Mouse (Mus musculus): ENCODE measurements around the gene Atp7b. TPM values are rescaled to one million over a fixed set of nuclear protein-coding genes. Genes with fewer than 3 reads are reported as not detected.

Atp7b gene
- total RNA-seq (2021), result under 1 TPM in 1 of 2 experiments, not detected in 1; 0.06 TPM
- long read RNA-seq, experiment 1, result 0 reads
- long read RNA-seq, experiment 2, result 0 reads

DNA sequence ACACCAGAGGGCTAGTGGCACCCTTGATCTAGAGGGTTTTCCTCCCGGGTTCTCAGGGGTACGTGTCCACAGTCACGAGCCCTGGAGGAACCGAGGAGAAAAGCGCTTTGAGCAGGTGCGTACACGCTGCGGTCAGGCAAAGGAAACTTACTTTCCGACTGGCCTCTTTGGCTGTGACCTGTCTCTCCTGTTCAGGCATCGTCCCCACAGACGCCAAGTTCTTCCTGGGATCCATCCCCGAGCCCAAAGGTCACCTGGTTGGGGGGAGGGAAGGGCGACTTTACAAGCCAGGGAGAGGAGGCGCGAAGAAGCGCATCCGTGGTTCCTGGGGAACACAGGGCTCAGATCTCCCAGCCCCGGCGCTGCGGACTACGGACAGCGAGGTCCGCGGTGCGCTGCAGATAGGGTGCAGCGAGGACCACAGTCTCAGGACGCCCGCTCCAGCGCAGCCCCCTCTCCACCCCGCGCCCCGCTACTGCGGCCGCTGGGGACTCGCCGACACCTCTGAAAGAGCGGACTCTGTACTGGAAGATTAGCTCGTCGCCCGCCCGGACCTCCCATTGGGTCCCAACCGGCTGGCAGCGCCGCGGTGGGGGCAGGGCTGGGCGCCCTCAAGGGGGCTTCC, at the start of gene Atp7b:
Gene Atp7b (minus strand): TSS at position 485 of the 625 bp plus-strand sequence.
- Histone ChIP-seq H3K27ac (peak within 1 kb of the TSS; percentile 86), H3K4me3 (peak within 1 kb of the TSS; percentile 88)
- intact Hi-C loops (cut with DNase I), result loop anchor here (1.0 to 10.0 kb wide), 2 partner anchors 106 to 315 kb away; partner anchors contain the start of gene Nek3
- DNase-seq, result no peak
- TF ChIP-seq CTCF (IDR thresholded peaks at IDR 0.05), result no peak; the same call in 1 of the 2 replicates

DNA sequence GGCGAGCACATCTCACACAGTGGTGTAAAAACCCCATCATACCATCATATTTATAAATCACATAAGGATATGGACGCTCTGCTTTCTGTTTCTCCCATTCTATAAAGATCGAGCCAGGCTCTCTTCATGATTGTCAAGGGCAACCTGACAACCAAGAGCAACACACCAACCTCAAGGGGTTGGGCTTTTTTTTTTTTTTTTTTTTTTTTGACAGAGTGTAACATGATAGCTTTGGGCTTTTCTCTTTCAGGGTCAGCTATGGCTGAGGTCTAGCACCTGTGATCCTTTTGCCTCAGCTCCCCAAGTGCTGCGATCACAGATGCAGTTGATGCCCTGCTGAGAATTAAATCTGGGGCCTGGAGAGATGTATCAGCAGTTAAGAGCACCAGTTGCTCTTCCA, 46.9 kb upstream of the Atp7b start:
- Histone ChIP-seq H3K4me3 (no peak overlapping the region), H3K27ac (no peak overlapping the region)
- TF ChIP-seq CTCF (IDR thresholded peaks at IDR 0.05), result no peak
- DNase-seq, result no peak
- intact Hi-C loops (cut with DNase I), result no loop called here

DNA sequence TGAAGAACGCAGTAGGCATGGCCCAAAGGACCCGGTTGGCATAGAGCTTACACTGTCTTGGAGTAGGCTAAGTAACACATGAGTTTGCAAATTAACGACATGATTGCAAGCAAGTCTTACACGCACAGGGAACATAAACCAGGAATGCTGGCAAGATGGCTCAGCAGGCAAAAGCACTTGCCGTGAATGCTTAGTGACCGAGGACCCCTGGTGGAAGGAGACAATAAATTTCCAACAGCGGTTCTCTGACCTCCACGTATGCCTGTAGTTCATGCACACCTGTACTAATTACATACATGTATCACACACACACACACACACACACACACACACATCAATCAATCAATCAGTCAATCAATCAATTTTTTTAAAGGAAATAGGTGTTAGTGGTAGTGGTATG, 31.5 kb upstream of the Atp7b start:
- H3K4me3 ChIP-seq, result no peak overlapping the region

DNA sequence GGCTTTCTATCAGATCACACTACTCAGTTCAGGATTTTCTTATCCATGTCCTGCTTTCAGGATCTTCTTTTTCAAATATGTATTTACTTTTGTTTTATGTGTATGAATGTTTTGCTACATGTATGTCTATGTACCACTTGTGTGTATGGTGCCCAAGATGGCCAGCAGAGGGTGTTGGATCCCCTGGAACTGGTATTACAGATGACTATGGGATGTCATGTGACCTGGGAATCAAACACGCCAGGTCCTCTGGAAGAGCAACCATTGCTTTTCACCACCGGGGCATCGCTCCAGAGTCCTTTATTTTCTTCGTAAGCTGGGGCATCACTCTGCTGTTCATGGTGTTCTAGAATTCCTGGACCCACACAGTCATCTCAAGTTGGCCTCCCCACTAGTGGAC, 29.1 kb upstream of the Atp7b start:
- TF ChIP-seq CTCF (IDR thresholded peaks at IDR 0.05), result no peak
- intact Hi-C loops (cut with DNase I), result no loop called here

More for the DNA sequence above, 31.5 kb upstream of the Atp7b start:
- intact Hi-C loops (cut with DNase I), result no loop called here
- DNase-seq, result no peak
- no peak overlapping the region for H3K27ac ChIP-seq
- TF ChIP-seq CTCF (IDR thresholded peaks at IDR 0.05), result no peak

DNA sequence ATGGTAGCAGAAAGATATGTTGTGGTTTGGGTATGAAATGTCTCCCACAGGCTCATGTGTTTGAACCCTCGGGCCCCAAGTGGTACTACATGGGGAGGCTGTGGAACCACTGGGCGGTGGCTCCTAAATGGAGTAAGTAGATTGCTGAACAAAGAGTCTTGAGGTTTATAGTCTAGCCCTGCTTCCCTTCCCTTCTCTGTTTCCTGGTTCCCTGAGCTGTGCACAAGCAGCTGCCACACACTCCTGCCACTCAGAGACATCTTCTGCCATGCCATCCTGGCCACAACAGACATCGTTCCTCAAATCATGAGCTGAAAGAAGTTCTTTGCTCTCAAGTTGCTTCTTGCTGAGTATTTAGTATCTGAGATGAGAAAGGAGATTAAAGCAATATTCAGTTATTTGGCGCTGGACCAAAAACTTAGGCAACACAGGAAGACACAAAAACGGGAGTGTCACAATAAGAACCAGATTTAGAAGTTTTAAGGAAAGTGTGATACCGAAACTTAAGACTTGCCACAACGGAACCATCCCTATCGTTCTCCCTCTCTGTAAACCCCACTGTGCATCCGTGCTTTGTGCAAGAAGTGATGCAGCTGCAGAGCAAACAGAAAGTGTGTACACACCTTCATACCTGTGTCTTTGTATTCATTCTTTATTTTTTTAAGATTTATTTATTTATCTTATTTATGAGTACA, 19.4 kb upstream of the Atp7b start:
- no peak overlapping the region for H3K4me3 ChIP-seq
- no peak for TF ChIP-seq CTCF (IDR thresholded peaks at IDR 0.05)
- intact Hi-C loops (cut with DNase I), result no loop called here
- H3K27ac ChIP-seq, result no peak overlapping the region
- DNase-seq, result no peak

More for the DNA sequence above, 29.1 kb upstream of the Atp7b start:
- no peak for DNase-seq
- Histone ChIP-seq H3K4me3 (no peak overlapping the region), H3K27ac (no peak overlapping the region)

DNA sequence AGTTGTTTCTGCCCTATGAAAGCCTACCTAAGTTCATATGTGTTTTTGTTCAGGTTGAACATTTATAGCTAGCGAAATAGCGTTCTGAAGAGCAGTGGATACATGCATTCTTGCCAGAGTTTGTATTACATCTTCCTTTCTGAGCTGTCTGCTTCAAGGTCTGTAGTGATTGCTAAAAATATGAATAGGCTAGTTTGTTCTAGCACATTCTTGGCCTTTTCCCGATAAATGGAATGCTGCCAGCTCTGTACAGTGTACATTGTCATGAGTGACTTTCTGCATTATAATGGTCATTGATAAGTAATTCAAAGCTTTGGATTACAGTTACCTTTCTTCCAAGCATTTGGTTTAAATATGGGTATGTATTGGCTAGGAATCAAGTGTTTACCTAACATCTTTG, 1.0 kb upstream of the Atp7b start:
- intact Hi-C loops (cut with DNase I), result loop anchor here (10.0 kb wide), 1 partner anchor 314 kb away; no protein-coding TSS in a partner anchor
- no peak for TF ChIP-seq CTCF (IDR thresholded peaks at IDR 0.05)
- Histone ChIP-seq H3K27ac (peak overlapping the region; percentile 86), H3K4me3 (peak overlapping the region; percentile 88)
- DNase-seq, result no peak

DNA sequence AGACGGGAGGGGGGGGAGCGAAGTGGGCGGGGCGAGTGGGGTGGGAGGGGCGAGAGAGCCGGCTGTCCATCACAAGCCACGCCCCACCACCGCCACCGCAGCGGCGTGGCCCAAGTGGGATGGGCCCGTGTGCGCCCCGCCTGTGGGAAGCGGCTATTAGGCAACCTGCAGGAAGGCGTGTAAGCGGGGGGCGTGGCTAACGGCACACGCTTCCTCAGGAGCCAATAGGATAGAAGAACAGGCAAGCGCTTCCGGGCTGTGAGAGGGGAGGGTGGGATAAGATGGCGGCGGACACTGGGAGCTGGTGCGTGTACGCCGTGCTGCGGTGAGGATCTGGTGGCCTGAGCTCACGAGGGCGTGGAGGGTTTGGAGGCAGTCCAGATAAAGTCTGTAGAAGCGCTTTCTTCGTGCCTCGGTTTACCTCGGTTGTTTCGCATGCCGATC, 363 bp upstream of the Atp7b start, which contains the start of gene Alg11:
Gene Alg11 (plus strand): TSS at position 276 of the 444 bp plus-strand sequence.
- Histone ChIP-seq H3K4me3 (peak within 1 kb of the TSS; percentile 88), H3K27ac (peak within 1 kb of the TSS; percentile 86)
- DNase-seq, result peak; percentile 98
- intact Hi-C loops (cut with DNase I), result loop anchor here (1.0 to 10.0 kb wide), 2 partner anchors 106 to 314 kb away; partner anchors contain the start of gene Nek3
- TF ChIP-seq CTCF (IDR thresholded peaks at IDR 0.05), result no peak

DNA sequence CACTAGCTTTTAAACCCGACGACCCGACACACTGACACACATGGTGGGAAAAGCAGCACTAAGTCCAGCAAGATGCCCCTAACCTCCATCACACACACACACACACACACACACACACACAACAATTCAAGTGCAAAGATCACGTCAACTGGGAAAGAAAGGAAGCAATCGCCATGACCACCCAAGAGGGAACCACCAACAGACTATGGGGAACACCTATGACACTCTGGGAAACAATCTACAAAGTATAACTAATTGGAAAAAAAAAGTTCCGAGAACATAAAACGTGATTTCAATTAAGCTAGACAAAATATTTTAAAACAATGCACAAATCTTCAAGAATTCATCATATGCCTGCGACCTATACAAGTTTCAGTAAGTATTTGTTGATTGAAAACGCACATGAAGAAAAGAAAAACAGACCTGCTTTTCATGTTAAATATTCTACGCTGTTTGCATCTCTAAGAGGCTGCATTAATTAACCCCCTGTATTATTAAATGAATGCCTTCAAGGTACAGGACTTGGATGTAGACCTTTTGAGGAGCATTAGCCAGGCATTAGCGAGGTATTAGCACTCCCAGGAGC, 859 bp downstream of the Atp7b start:
- TF ChIP-seq CTCF (IDR thresholded peaks at IDR 0.05), result no peak
- H3K4me3 ChIP-seq, result peak overlapping the region; percentile 88
- intact Hi-C loops (cut with DNase I), result no loop called here
- no peak for DNase-seq
- H3K27ac ChIP-seq, result no peak overlapping the region

DNA sequence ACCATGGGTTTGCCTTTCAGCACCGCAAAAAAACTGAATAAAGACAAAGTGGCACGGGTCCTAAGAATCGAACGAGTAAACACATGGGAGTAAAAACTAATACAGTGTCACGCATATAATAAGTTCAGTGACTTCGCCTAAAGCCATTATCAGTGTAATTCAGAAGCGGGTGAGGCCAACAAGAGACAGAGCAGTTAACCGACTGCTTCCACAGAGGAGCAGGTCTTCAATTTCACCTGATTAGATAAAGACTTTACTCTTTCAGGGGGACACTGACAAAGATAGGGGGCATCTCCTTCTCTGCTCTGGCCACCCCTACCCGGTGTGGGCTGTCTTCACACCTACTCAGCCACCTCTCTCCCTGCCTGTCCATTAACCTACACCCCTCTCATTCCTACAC, 1.7 kb downstream of the Atp7b start:
- DNase-seq, result no peak
- TF ChIP-seq CTCF (IDR thresholded peaks at IDR 0.05), result no peak
- Histone ChIP-seq H3K27ac (no peak overlapping the region), H3K4me3 (no peak overlapping the region)
- intact Hi-C loops (cut with DNase I), result no loop called here

DNA sequence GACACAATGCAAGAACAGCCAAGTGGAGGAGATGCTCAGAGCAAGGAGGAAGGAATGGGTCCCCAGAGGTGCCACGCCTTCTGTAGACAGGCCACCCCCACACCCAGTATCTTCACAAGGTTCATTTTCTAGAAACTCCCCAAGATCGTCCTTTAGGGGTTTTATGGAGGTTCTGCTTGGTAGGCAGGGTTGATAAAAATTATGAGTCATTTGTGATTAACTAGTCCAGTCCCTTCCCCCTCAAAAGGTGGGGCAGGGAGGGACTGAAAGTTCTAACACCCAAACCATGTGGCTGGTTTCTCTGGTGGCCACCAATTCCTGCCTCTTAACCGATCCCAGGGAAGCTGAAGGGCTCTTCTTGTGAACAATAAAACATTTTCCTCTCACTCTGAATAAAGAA, 3.3 kb downstream of the Atp7b start:
- Histone ChIP-seq H3K4me3 (no peak overlapping the region), H3K27ac (no peak overlapping the region)
- intact Hi-C loops (cut with DNase I), result no loop called here
- no peak for TF ChIP-seq CTCF (IDR thresholded peaks at IDR 0.05)
- no peak for DNase-seq

DNA sequence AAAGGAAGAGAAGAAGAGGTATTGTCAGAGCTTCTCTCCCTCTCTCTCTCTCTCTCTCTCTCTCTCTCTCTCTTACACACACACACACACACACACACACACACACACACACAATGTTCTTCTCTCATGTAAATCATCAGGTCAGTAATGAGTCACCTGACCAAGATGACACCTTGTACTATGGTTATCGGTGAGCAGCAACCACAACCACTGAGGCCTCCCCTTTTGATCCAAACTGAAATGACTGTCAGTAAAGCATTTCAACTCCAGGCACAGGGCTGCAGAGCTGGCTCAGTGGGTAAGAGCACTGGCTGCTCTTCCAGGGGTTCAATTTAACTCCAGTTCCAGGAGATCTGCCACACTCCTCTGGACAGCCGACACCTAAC, 4.6 kb downstream of the Atp7b start:
- H3K27ac ChIP-seq, result no peak overlapping the region
- TF ChIP-seq CTCF (IDR thresholded peaks at IDR 0.05), result no peak
- DNase-seq, result no peak
- intact Hi-C loops (cut with DNase I), result no loop called here
- no peak overlapping the region for H3K4me3 ChIP-seq

DNA sequence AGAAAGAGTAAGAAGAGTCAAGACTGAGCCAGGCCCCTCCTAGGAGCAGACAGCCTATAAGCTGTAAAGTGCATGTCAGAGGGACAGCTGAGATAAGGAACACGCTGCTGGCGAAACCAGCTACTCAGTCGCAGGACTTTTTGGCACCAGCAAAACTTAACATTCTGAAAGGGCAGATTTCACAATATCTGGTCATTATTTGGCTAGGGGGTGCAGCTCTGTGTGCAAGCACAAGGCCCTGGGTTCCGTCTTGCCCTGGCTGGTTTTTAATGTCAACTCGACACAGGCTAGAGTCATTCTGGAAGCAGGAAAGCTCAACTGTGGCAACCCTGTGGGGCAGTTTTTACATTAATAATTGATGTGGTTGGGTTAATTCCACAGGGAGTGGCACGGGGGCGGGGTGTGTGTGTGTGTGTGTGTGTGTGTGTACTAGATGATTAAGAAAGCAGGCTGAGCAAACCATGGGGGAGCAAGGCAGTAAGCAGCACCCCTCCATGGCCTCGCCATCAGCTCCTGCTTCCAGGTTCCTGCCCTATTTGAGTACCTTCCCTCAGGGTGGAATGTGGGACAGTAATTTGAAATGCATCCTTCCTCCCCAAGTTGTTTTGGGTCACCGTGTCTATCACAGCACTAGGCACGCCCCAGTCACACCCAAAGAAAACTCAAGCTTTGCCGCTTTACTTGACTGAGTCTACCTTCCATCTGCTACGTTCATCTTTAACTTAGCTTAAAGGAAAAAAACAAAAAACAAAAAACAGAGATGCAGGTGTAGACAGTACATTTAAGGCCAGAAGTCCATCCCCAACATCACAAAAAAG, 5.2 kb downstream of the Atp7b start:
- Histone ChIP-seq H3K4me3 (no peak overlapping the region), H3K27ac (no peak overlapping the region)
- no peak for DNase-seq
- intact Hi-C loops (cut with DNase I), result no loop called here
- no peak for TF ChIP-seq CTCF (IDR thresholded peaks at IDR 0.05)

Measured in gastrocnemius, adult 2 months (tissue).